Mouse (Mus musculus): ENCODE data around the gene A030003K21Rik.

Gene A030003K21Rik

GRCm38 (mm10) chr1:82913025-82913424 lies 30.2 kb downstream of the A030003K21Rik start, which contains the start of gene A030005L19Rik:
Gene A030005L19Rik (plus strand): TSS chr1:82913325.
- no peak for DNase-seq (ENCODE audit: low read depth, low spot score)

- no peak for DNase-seq (ENCODE audit: low read depth, low spot score)
Measured at GRCm38 (mm10) chr1:82905886-82906285, 37.3 kb downstream of the A030003K21Rik start.

- no peak for DNase-seq (ENCODE audit: low read depth, low spot score)
Measured at GRCm38 (mm10) chr1:82901201-82901600, 42.0 kb downstream of the A030003K21Rik start.

- no peak for DNase-seq (ENCODE audit: low read depth, low spot score)
Measured at GRCm38 (mm10) chr1:82900567-82900966, 42.6 kb downstream of the A030003K21Rik start.

GRCm38 (mm10) chr1:82893269-82893668 lies 49.9 kb downstream of the A030003K21Rik start:
- no peak for DNase-seq (ENCODE audit: low read depth, low spot score)

Data from c-Kit-negative CD71-positive TER-119-positive erythroid progenitor cells, embryonic 14.5 days (primary cell).